Mouse (Mus musculus) MEL (cell line): ENCODE measurements at regions not wholly inside any gene's neighbourhood (a gene's known extent, or its start where the extent isn't known, plus 50 kb on each side); places are given as distances from the start of the nearest gene placed in this dataset.

Experiments used
- DNase-seq: peaks from one replicate; pipeline ENCODE4 v3.0.0; 2011; ENCODE audit warnings: low read depth, low spot score
- H3K27ac ChIP-seq: 2 replicates; pipeline ENCODE4 v1.5.1; 2012; ENCODE audit warnings: low read depth, mild to moderate bottlenecking, control low read depth, low read length, moderate library complexity; ENCODE audit not compliant: control insufficient read depth
- H3K27me3 ChIP-seq, 2 experiments: fragments of 150-350 bp in 1 of 2; sonication (generic) in 1 of 2; 2 replicates each; pipeline ENCODE4 v1.6.1; 2012; ENCODE audit warnings: low read length in 2 of 2, mild to moderate bottlenecking in 2 of 2, improper control_type of control experiment in 1 of 2, moderate library complexity in 1 of 2; ENCODE audit not compliant: insufficient read depth in 2 of 2, control insufficient read depth in 1 of 2
- H3K36me3 ChIP-seq, 2 experiments: 2 replicates each; pipeline ENCODE4 v1.6.1; 2012 to 2014; ENCODE audit warnings: low read length in 2 of 2, improper control_type of control experiment in 1 of 2, inconsistent platforms in 1 of 2, mild to moderate bottlenecking in 1 of 2; ENCODE audit not compliant: insufficient read depth in 2 of 2, control insufficient read depth in 1 of 2
- H3K4me1 ChIP-seq, 2 experiments: fragments of 150-350 bp in 1 of 2; sonication (generic) in 1 of 2; 2 replicates each; pipeline ENCODE4 v1.6.1; 2012; ENCODE audit warnings: low read length in 2 of 2, improper control_type of control experiment in 1 of 2, mild to moderate bottlenecking in 1 of 2; ENCODE audit not compliant: insufficient read depth in 2 of 2, control insufficient read depth in 1 of 2
- H3K4me3 ChIP-seq, 2 experiments: fragments of 150-350 bp in 1 of 2; sonication (generic) in 1 of 2; 2 replicates each; pipeline ENCODE4 v1.5.1; 2012; ENCODE audit warnings: low read depth in 2 of 2, low read length in 2 of 2, mild to moderate bottlenecking in 2 of 2, moderate library complexity in 2 of 2, control low read depth in 1 of 2, improper control_type of control experiment in 1 of 2; ENCODE audit not compliant: control insufficient read depth in 1 of 2, insufficient read depth in 1 of 2
- H3K79me2 ChIP-seq: 2 replicates; pipeline ENCODE4 v1.6.1; 2012; ENCODE audit warnings: mild to moderate bottlenecking, low read length, moderate library complexity; ENCODE audit not compliant: control insufficient read depth, poor library complexity, insufficient read depth
- H3K9ac ChIP-seq: 2 replicates; pipeline ENCODE4 v1.6.1; 2012; ENCODE audit warnings: low read depth, mild to moderate bottlenecking, control low read depth, low read length, moderate library complexity; ENCODE audit not compliant: control insufficient read depth, poor library complexity, severe bottlenecking
- H3K9me3 ChIP-seq: fragments of 150-350 bp; sonication (generic); replicated peaks from 2 replicates; pipeline ENCODE4 v1.6.1; 2012; ENCODE audit warnings: mild to moderate bottlenecking, low read length, improper control_type of control experiment, moderate library complexity; ENCODE audit not compliant: insufficient read depth
- BHLHE40 ChIP-seq: IDR thresholded peaks from 2 replicates; pipeline ENCODE4 v1.6.1; 2012; ENCODE audit warnings: low read depth, mild to moderate bottlenecking, inconsistent platforms, low read length, improper control_type of control experiment, borderline replicate concordance
- CHD1 ChIP-seq: IDR thresholded peaks from 2 replicates; pipeline ENCODE4 v1.6.1; 2012; ENCODE audit warnings: low read depth, mild to moderate bottlenecking, inconsistent platforms, low read length, improper control_type of control experiment
- CHD2 ChIP-seq: IDR thresholded peaks from 2 replicates; pipeline ENCODE4 v1.6.1; 2011; ENCODE audit warnings: low read length, improper control_type of control experiment
- CTCF ChIP-seq, 3 experiments: IDR thresholded peaks in 2 of 3; conservative IDR thresholded peaks in 1 of 3; 2 replicates each; pipeline ENCODE4 v1.5.1; 2011 to 2012; ENCODE audit warnings: low read length in 3 of 3, low read depth in 2 of 3, mild to moderate bottlenecking in 2 of 3, improper control_type of control experiment in 1 of 3, inconsistent platforms in 1 of 3, mixed read lengths in 1 of 3, moderate library complexity in 1 of 3; ENCODE audit not compliant: control insufficient read depth in 1 of 3, insufficient read depth in 1 of 3, poor library complexity in 1 of 3, severe bottlenecking in 1 of 3
- ELF1 ChIP-seq: IDR thresholded peaks from 2 replicates; pipeline ENCODE4 v1.6.1; 2014; ENCODE audit warnings: low read depth, mild to moderate bottlenecking, inconsistent platforms, low read length, improper control_type of control experiment, moderate library complexity
- EP300 ChIP-seq, 2 experiments: IDR thresholded peaks; 2 replicates each; pipeline ENCODE4 v1.6.1; 2011; ENCODE audit warnings: improper control_type of control experiment in 2 of 2, low read length in 2 of 2, low read depth in 1 of 2, mild to moderate bottlenecking in 1 of 2
- ETS1 ChIP-seq: IDR thresholded peaks from 2 replicates; pipeline ENCODE4 v1.6.1; 2012; ENCODE audit warnings: low read depth, mild to moderate bottlenecking, inconsistent platforms, low read length, improper control_type of control experiment, moderate library complexity
- GABPA ChIP-seq: IDR thresholded peaks from 2 replicates; pipeline ENCODE4 v1.6.1; 2012; ENCODE audit warnings: low read depth, mild to moderate bottlenecking, inconsistent platforms, low read length, improper control_type of control experiment, moderate library complexity
- GATA1 ChIP-seq: IDR thresholded peaks from 2 replicates; pipeline ENCODE4 v1.6.1; 2011; ENCODE audit warnings: low read depth, low read length, improper control_type of control experiment
- HCFC1 ChIP-seq: IDR thresholded peaks from 2 replicates; pipeline ENCODE4 v1.6.1; 2012; ENCODE audit warnings: low read depth, mild to moderate bottlenecking, inconsistent platforms, low read length, improper control_type of control experiment, moderate library complexity
- JUND ChIP-seq: IDR thresholded peaks from 2 replicates; pipeline ENCODE4 v1.6.1; 2011; ENCODE audit warnings: low read depth, mild to moderate bottlenecking, improper control_type of control experiment, low read length
- KAT2A ChIP-seq: conservative IDR thresholded peaks from 2 replicates; pipeline ENCODE4 v1.6.1; 2012; ENCODE audit warnings: low read depth, low read length, improper control_type of control experiment, inconsistent platforms
- MAFK ChIP-seq: IDR thresholded peaks from 2 replicates; pipeline ENCODE4 v1.6.1; 2011; ENCODE audit warnings: low read depth, mild to moderate bottlenecking, low read length, improper control_type of control experiment, borderline replicate concordance
- MAZ ChIP-seq: IDR thresholded peaks from 2 replicates; pipeline ENCODE4 v1.6.1; 2012; ENCODE audit warnings: low read depth, mild to moderate bottlenecking, inconsistent platforms, low read length, improper control_type of control experiment
- MXI1 ChIP-seq: IDR thresholded peaks from 2 replicates; pipeline ENCODE4 v1.6.1; 2011; ENCODE audit warnings: mild to moderate bottlenecking, low read depth, low read length, improper control_type of control experiment
- MYC ChIP-seq: IDR thresholded peaks from 2 replicates; pipeline ENCODE4 v1.6.1; 2011; ENCODE audit warnings: low read depth, mild to moderate bottlenecking, low read length, improper control_type of control experiment, moderate library complexity
- NELFE ChIP-seq: IDR thresholded peaks from 2 replicates; pipeline ENCODE4 v1.6.1; 2011; ENCODE audit warnings: low read depth, low read length, improper control_type of control experiment
- POLR2A ChIP-seq, 2 experiments: IDR thresholded peaks; 2 replicates each; pipeline ENCODE4 v1.6.1; 2011 to 2012; ENCODE audit warnings: low read length in 2 of 2, mild to moderate bottlenecking in 2 of 2, control low read depth in 1 of 2, improper control_type of control experiment in 1 of 2, low read depth in 1 of 2, moderate library complexity in 1 of 2; ENCODE audit not compliant: control insufficient read depth in 1 of 2, insufficient read depth in 1 of 2, poor library complexity in 1 of 2
- POLR2AphosphoS2 ChIP-seq: IDR thresholded peaks from 2 replicates; pipeline ENCODE4 v1.6.1; 2011; ENCODE audit warnings: low read length, improper control_type of control experiment
- POLR2AphosphoS5 ChIP-seq: IDR thresholded peaks from 2 replicates; pipeline ENCODE4 v1.6.1; 2012; ENCODE audit warnings: low read depth, borderline replicate concordance, mild to moderate bottlenecking, inconsistent platforms, low read length, moderate library complexity, mixed read lengths
- RAD21 ChIP-seq: IDR thresholded peaks from 2 replicates; pipeline ENCODE4 v1.6.1; 2011; ENCODE audit warnings: mild to moderate bottlenecking, low read depth, low read length, improper control_type of control experiment
- RCOR1 ChIP-seq: IDR thresholded peaks from 2 replicates; pipeline ENCODE4 v1.6.1; 2012; ENCODE audit warnings: low read depth, mild to moderate bottlenecking, inconsistent platforms, low read length, improper control_type of control experiment
- TAL1 ChIP-seq: IDR thresholded peaks from 2 replicates; pipeline ENCODE4 v1.6.1; 2012; ENCODE audit warnings: mild to moderate bottlenecking, inconsistent platforms, low read length, moderate library complexity, mixed read lengths
- TBP ChIP-seq: IDR thresholded peaks from 2 replicates; pipeline ENCODE4 v1.8.0; 2011; ENCODE audit warnings: low read depth, low read length, improper control_type of control experiment
- TCF12 ChIP-seq: IDR thresholded peaks from 2 replicates; pipeline ENCODE4 v1.6.1; 2014; ENCODE audit warnings: low read depth, mild to moderate bottlenecking, inconsistent platforms, low read length, improper control_type of control experiment, moderate library complexity
- ZKSCAN1 ChIP-seq: IDR thresholded peaks from 2 replicates; pipeline ENCODE4 v1.6.1; 2012; ENCODE audit warnings: low read depth, mild to moderate bottlenecking, inconsistent platforms, low read length, improper control_type of control experiment, moderate library complexity
- ZMIZ1 ChIP-seq: IDR thresholded peaks from 2 replicates; pipeline ENCODE4 v1.6.1; 2012; ENCODE audit warnings: low read depth, mild to moderate bottlenecking, inconsistent platforms, low read length, improper control_type of control experiment, moderate library complexity
- ZNF384 ChIP-seq: IDR thresholded peaks from 2 replicates; pipeline ENCODE4 v1.6.1; 2012; ENCODE audit warnings: low read depth, mild to moderate bottlenecking, inconsistent platforms, low read length, improper control_type of control experiment

GRCm38 (mm10) chr11:17533706-17534105 is 276.3 kb downstream of the C1d start:
- Histone ChIP-seq H3K4me3 (no peak overlapping the region), H3K79me2 (no peaks in the 10 kb centered on the region), H3K9ac (no peak overlapping the region), H3K36me3 (no peaks in the 10 kb centered on the region), H3K4me1 (no peaks in the 10 kb centered on the region), H3K27ac (no peak overlapping the region), H3K9me3 (no peaks in the 10 kb centered on the region), H3K27me3 (no peaks in the 10 kb centered on the region; a peak in 2 of 4 replicates)
- no peak for TF ChIP-seq TBP
- TF ChIP-seq POLR2AphosphoS5 = no peak
- no peak for TF ChIP-seq CHD1
- no peak for TF ChIP-seq BHLHE40
- TF ChIP-seq RAD21 = no peak
- no peak for TF ChIP-seq CHD2
- no peak for TF ChIP-seq MAZ
- no peak for TF ChIP-seq ETS1
- TF ChIP-seq MAFK = no peak
- no peak for TF ChIP-seq MYC
- no peak for TF ChIP-seq TCF12
- no peak for TF ChIP-seq ELF1
- DNase-seq = peak; percentile 5

- Histone ChIP-seq H3K27ac (no peak overlapping the region), H3K36me3 (no peaks in the 10 kb centered on the region), H3K79me2 (no peaks in the 10 kb centered on the region), H3K4me1 (no peaks in the 10 kb centered on the region), H3K27me3 (peaks cover 0 to 2% of the 10 kb centered on the region in 2 experiments; a peak in 3 of 4 replicates), H3K4me3 (no peak overlapping the region), H3K9me3 (no peaks in the 10 kb centered on the region), H3K9ac (no peak overlapping the region)
- TF ChIP-seq KAT2A = no peak
- no peak for TF ChIP-seq TAL1
- no peak for TF ChIP-seq ZKSCAN1
- TF ChIP-seq CTCF (IDR thresholded peaks at IDR 0.05 in 2 of 3, conservative IDR thresholded peaks at IDR 0.05 in 1 of 3; ENCODE audit: control insufficient read depth in 1 of 3, insufficient read depth in 1 of 3, low read depth in 2 of 3, low read length in 3 of 3, poor library complexity in 1 of 3, severe bottlenecking in 1 of 3) = no peak
- TF ChIP-seq NELFE = no peak
- no peak for TF ChIP-seq ETS1
- TF ChIP-seq TCF12 = no peak
- no peak for TF ChIP-seq GATA1
- no peak for TF ChIP-seq POLR2A (IDR thresholded peaks at IDR 0.05; ENCODE audit: control insufficient read depth in 1 of 2, insufficient read depth in 1 of 2, low read depth in 1 of 2, low read length in 2 of 2, poor library complexity in 1 of 2)
- no peak for TF ChIP-seq ZNF384
- TF ChIP-seq JUND = no peak
- no peak for TF ChIP-seq GABPA
- TF ChIP-seq POLR2AphosphoS2 = no peak
- TF ChIP-seq ZMIZ1 = no peak
- no peak for TF ChIP-seq MXI1
- no peak for TF ChIP-seq RCOR1
- no peak for TF ChIP-seq BHLHE40
- no peak for TF ChIP-seq EP300 (IDR thresholded peaks at IDR 0.05; ENCODE audit: low read depth in 1 of 2, low read length in 2 of 2)
- no peak for TF ChIP-seq CHD2
- no peak for TF ChIP-seq HCFC1
- DNase-seq = no peak
These were observed 288.9 kb downstream of the C1d start for GRCm38 (mm10) chr11:17546286-17546685.
